Mouse (Mus musculus) intestine, postnatal 0 days (tissue): ENCODE measurements around the gene Rad51b. TPM values are rescaled to one million over a fixed set of nuclear protein-coding genes. Genes with fewer than 3 reads are reported as not detected.
A peak's percentile ranks its signal among the peaks of the same experiment; 100 is the strongest.

Source experiments
- ATAC-seq: fragments of 200-750 bp; cut with Nextera tagmentation; 2 replicates; pipeline ENCODE4 v1.8.0; 2017; ENCODE audit warnings: mild to moderate bottlenecking, moderate TSS enrichment, moderate library complexity
- H3K27ac ChIP-seq: fragments of 300-500 bp; sonication (generic); 2 replicates; pipeline ENCODE4 v1.5.1; 2014; ENCODE audit warnings: mild to moderate bottlenecking, low read depth, low read length, moderate library complexity
- H3K27me3 ChIP-seq: fragments of 300-500 bp; sonication (generic); replicated peaks from 2 replicates; pipeline ENCODE4 v1.6.1; 2014; ENCODE audit warnings: low read length, mixed read lengths; ENCODE audit not compliant: control insufficient read depth, insufficient read depth
- H3K36me3 ChIP-seq: fragments of 300-500 bp; sonication (generic); 2 replicates; pipeline ENCODE4 v1.6.1; 2014; ENCODE audit warnings: mild to moderate bottlenecking, moderate library complexity; ENCODE audit not compliant: control insufficient read depth, insufficient read depth
- H3K4me1 ChIP-seq: fragments of 300-500 bp; sonication (generic); replicated peaks from 2 replicates; pipeline ENCODE4 v1.6.1; 2014; ENCODE audit warnings: antibody characterized with exemption, low read length, mixed read lengths; ENCODE audit not compliant: control insufficient read depth, insufficient read depth
- H3K4me2 ChIP-seq: fragments of 300-500 bp; sonication (generic); replicated peaks from 2 replicates; pipeline ENCODE4 v1.6.1; 2014; ENCODE audit warnings: low read depth, mild to moderate bottlenecking, moderate library complexity
- H3K4me3 ChIP-seq: fragments of 300-500 bp; sonication (generic); 2 replicates; pipeline ENCODE4 v1.5.1; 2014; ENCODE audit warnings: low read depth, low read length
- H3K9ac ChIP-seq: fragments of 300-500 bp; sonication (generic); 2 replicates; pipeline ENCODE4 v1.6.1; 2014; ENCODE audit warnings: mild to moderate bottlenecking, low read depth, low read length
- H3K9me3 ChIP-seq: fragments of 300-500 bp; sonication (generic); 2 replicates; pipeline ENCODE4 v1.6.1; 2016; ENCODE audit warnings: mixed run types; ENCODE audit not compliant: control insufficient read depth
- CTCF ChIP-seq: sonication (generic); IDR thresholded peaks from 2 replicates; pipeline ENCODE4 v1.5.1; 2016; ENCODE audit warnings: low read depth, mild to moderate bottlenecking, control low read depth, antibody characterized with exemption, moderate library complexity
- WGBS: fragments of 180-500 bp; shearing (Covaris S2); extraction: QIAGEN DNeasy Blood & Tissue Kit; methylation state at CpG from one replicate; pipeline ENCODE4 v1.1.7; 2014; 5-methylcytosine and 5-hydroxymethylcytosine counted together
- polyA plus RNA-seq: library from polyadenylated mRNA; unstranded; fragments of >200 nt; fragmentation: Nextera tagmentation; extraction: Ambion mirVana; gene quantifications from 2 replicates; pipeline ENCODE4 v1.2.1, GENCODE M21; 2015

Gene Rad51b
- polyA plus RNA-seq, 1 experiment from 2014 or later: 1.9 TPM

GRCm38 (mm10) chr12:79708423-79708733 lies 411.3 kb downstream of the Rad51b start:
- no peak overlapping the region for H3K4me3 ChIP-seq
- no peaks in the 10 kb centered on the region for H3K9me3 ChIP-seq
- 59% methylated on average over 5 of the region's 5 CpGs for WGBS
- H3K27ac ChIP-seq: no peak overlapping the region
- no peak for ATAC-seq
- H3K4me2 ChIP-seq: no peak overlapping the region
- H3K4me1 ChIP-seq: no peaks in the 10 kb centered on the region
- TF ChIP-seq CTCF: no peak
- no peaks in the 10 kb centered on the region for H3K27me3 ChIP-seq
- H3K9ac ChIP-seq: no peak overlapping the region
- no peaks in the 10 kb centered on the region for H3K36me3 ChIP-seq

DNA sequence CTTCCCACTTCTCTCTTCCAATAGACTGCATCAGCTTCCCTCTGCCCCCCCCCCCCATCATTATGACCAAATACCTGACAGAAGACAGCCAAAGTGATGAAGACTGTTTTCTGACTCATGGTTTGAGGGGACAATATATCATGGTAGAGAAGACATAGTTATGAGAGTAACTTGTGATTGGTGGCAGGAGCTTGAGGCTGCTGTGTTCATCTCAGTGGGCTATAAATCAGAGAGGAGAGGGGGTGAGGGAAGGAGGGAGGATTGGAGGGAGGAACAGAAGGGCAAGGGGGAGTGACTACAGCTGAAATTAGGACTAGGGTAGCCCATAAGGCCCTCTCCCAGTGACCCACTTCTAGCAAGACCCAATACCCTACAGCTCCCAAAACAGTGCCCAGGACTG lies 416.2 kb downstream of the Rad51b start:
- Histone ChIP-seq H3K27ac (no peak overlapping the region), H3K4me2 (no peak overlapping the region), H3K36me3 (no peaks in the 10 kb centered on the region), H3K9me3 (no peaks in the 10 kb centered on the region), H3K9ac (no peak overlapping the region), H3K27me3 (no peaks in the 10 kb centered on the region), H3K4me1 (0 out of 2 replicates have a peak, but pooled peaks cover 3% of the 10 kb centered on the region), H3K4me3 (no peak overlapping the region)
- no peak for TF ChIP-seq CTCF
- ATAC-seq: no peak

DNA sequence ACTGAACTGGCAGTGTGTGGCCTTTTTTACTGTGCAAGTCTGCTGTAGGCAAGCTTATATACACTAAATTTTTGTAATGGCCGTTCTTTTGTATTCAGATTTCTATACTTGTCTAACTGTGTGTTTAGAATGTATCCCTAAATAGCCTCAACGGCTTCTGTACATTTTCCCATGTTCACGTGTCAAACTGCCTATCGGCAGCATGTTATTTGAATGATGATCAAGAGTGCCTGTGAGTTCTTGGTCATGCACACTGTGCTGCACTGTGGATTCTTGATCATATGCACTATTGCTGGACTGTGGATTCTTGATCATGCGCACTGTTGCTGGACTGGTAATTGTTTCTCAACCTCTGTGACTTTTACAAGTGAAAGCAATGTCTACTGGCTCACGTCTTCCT lies 417.4 kb downstream of the Rad51b start:
- Histone ChIP-seq H3K4me1 (0 out of 2 replicates have a peak, but pooled peaks cover 3% of the 10 kb centered on the region), H3K27ac (no peak overlapping the region), H3K9ac (no peak overlapping the region), H3K9me3 (no peaks in the 10 kb centered on the region), H3K4me2 (no peak overlapping the region), H3K4me3 (no peak overlapping the region), H3K36me3 (no peaks in the 10 kb centered on the region), H3K27me3 (no peaks in the 10 kb centered on the region)
- no peak for ATAC-seq
- TF ChIP-seq CTCF: no peak
- 78% methylated on average over 6 of the region's 6 CpGs for WGBS

DNA sequence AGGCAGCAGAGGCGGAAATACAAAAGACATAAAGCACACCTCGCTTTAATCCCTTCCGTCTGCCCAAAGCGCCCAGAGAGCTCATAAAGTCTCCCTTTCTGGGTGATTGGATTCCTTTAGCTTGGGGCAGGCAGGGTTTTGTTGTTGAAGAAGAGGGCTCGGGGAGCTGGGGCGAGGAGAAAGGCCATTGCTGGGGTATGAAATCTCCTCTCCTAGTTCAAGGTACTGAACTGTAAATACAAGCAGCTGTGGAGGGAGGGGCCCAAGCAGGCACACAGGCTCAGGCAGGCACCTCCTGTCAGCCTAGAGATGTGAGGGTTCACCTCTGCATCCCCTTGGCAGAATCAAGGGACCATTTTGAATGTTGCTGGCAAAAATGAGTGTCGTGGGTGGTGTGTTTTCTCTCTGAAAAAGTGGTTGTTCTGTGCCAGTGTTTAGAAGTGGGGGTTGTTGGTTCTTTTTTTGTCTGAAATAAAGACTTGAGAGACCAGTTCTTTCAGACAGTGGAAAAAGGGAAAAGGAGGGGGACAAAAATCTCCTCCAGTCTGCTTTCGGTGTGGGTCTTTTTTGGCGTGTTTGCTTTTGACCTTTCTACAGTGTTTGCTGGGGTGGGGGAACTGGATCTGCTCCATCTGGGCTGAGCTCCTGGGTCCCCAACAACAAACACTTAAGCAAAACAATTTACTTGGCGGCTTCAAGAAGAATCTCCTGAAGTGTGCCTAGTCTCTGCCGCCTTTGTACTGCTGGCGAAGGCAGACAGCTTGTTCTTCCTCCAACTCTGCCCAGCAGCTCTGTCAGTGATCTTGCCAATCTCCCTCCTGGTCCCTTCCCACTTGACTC lies 418.6 kb downstream of the Rad51b start:
- Histone ChIP-seq H3K27ac (no peak overlapping the region), H3K27me3 (no peaks in the 10 kb centered on the region), H3K36me3 (no peaks in the 10 kb centered on the region), H3K4me3 (no peak overlapping the region), H3K4me1 (0 out of 2 replicates have a peak, but pooled peaks cover 3% of the 10 kb centered on the region), H3K4me2 (peak overlapping the region; percentile 27; the same call in 1 of the 2 replicates), H3K9me3 (no peaks in the 10 kb centered on the region), H3K9ac (no peak overlapping the region)
- WGBS: 51% methylated on average over 12 of the region's 12 CpGs
- no peak for ATAC-seq
- no peak for TF ChIP-seq CTCF

DNA sequence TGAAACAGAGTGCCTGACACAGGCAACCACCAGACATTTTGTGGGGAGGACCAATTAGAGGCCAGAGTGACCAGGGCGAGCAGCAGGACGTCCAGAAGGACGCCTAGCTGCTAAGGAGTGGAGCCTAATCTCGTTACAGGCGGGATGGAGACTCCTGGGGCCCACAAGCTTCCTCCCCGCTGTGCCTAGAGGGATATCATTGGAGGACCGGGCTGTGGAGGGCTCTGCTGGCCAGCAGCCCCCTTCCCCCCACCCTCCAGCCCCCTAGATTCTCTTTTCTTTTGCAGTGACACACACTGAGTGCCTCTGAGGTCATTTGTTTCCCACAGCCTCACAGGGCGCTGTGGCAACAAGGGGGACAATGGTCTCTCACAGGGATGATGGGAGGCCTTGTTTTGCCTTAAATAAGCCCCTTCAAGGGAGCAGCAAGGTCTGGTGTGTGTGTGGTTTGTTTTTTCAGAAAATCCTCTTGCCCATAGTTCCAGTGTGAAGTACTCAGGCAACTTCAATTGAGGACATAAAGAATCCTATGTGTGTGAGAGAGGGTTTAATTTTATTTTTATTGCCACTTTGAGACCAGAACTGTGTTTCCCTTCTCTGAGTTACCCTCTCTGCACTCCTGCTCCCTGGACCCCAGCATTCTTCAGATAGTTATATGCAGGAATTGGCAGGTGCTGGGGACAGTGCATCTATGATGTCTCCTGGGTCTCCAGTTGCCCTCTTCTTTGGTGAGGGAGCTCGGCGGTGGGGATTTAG lies 422.2 kb downstream of the Rad51b start:
- H3K9ac ChIP-seq: no peak overlapping the region
- 0 out of 2 replicates have a peak, but pooled peaks cover 3% of the 10 kb centered on the region for H3K4me1 ChIP-seq
- no peaks in the 10 kb centered on the region for H3K36me3 ChIP-seq
- no peak for ATAC-seq
- no peaks in the 10 kb centered on the region for H3K9me3 ChIP-seq
- no peak for TF ChIP-seq CTCF
- no peak overlapping the region for H3K4me3 ChIP-seq
- H3K27ac ChIP-seq: no peak overlapping the region
- whole genome bisulfite sequencing: 74% methylated on average over 10 of the region's 10 CpGs
- no peak overlapping the region for H3K4me2 ChIP-seq
- H3K27me3 ChIP-seq: no peaks in the 10 kb centered on the region

DNA sequence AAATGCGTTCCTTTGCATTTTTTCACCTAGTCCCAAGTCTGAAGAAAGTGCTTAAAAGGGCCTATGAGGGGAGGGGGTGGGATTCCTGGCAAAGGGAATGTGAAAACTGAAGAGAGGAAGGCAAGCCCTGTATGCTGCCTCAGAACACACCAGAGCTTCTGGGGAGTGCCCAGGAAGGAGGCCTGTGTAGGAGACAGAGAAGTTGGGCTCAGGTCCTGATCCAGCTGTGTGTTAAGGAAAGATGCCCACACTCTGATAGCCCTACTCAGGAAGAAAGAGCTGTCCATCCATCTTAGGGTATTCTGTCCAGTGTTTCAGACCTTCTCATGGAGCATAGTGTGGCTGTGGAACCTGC lies 422.7 kb downstream of the Rad51b start:
- Histone ChIP-seq H3K36me3 (no peaks in the 10 kb centered on the region), H3K9ac (no peak overlapping the region), H3K4me1 (0 out of 2 replicates have a peak, but pooled peaks cover 3% of the 10 kb centered on the region), H3K27me3 (no peaks in the 10 kb centered on the region), H3K4me3 (no peak overlapping the region), H3K4me2 (no peak overlapping the region), H3K27ac (no peak overlapping the region), H3K9me3 (no peaks in the 10 kb centered on the region)
- no peak for TF ChIP-seq CTCF
- ATAC-seq: no peak
- 74% methylated on average over 1 of the region's 1 CpGs for WGBS
